Mouse (Mus musculus) testis, postnatal 14 days (tissue): Measurements from ENCODE around the gene Pithd1.
"Not testable (repeated sequence)": the region's sequence is repeated elsewhere in the genome, so short reads cannot be mapped to it uniquely, and the experiment has no call there.

Experiments used
- DNase-seq: peaks from one replicate; pipeline ENCODE4 v3.0.0; 2021; ENCODE audit warnings: low spot score

Gene Pithd1

GRCm38 (mm10) chr4:135986301-135986942, 642 bp downstream of the Pithd1 start:
- no peak for DNase-seq

GRCm38 (mm10) chr4:135985769-135986168, 1.3 kb downstream of the Pithd1 start:
- no peak for DNase-seq

GRCm38 (mm10) chr4:135985193-135985592, 1.9 kb downstream of the Pithd1 start:
- no peak for DNase-seq

GRCm38 (mm10) chr4:135984556-135984955, 2.5 kb downstream of the Pithd1 start:
- no peak for DNase-seq

DNA sequence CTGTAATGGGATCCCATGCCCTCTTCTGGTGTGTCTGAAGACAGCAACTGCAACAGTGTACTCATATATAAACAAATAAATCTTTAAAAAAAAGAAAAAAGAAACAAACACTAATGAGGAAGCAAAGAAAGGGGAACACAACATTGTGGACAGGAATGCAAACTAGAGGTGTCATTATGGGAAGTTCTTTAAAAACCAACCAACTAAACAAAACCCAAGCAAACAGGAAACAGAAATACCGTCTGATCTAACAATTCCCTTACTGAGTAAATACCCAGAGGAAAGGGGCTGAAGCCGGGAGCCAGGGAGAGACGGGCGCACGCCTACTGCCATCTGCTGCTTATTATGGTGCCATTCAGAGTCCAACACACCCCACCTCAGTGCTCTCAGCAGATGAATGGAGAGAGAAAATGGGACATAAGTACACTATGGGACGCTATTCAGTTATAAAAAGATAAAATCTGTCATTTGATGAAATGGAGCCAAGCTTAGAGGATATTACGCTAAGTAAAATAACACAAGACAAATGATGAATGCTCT, 5.5 kb downstream of the Pithd1 start:
- DNase-seq = no peak

- DNase-seq = not testable (repeated sequence)
Observed at GRCm38 (mm10) chr4:135980223-135980622, 6.8 kb downstream of the Pithd1 start.

GRCm38 (mm10) chr4:135976146-135976545, 10.9 kb downstream of the Pithd1 start:
- DNase-seq = no peak

GRCm38 (mm10) chr4:135972911-135973811, 13.9 kb downstream of the Pithd1 start:
- DNase-seq = no peak

DNA sequence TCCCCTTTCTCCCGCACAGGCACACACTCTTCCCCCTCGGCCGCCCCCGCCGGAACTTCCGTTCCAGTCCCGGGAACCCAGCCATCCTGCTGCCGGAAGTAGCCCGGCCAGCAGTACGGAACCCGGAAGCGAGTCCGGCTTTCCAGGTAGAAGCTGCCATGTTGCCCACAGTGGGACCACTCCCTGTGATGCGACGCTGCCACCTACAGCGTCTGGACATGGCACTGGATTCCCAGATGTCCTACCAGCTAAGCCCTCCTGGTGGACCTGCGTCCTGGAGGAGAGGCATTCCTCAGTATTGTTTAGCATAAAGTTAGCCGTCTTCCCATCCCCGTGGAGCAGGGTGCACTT, 14.5 kb downstream of the Pithd1 start, which contains the start of gene Lypla2:
TSS of gene Lypla2 (minus strand) at position 71 of the 351 bp plus-strand sequence.
- peak; percentile 81 for DNase-seq

GRCm38 (mm10) chr4:135971805-135972555, 15.1 kb downstream of the Pithd1 start:
- no peak for DNase-seq

- DNase-seq = no peak
Observed at GRCm38 (mm10) chr4:135970585-135970984, 16.5 kb downstream of the Pithd1 start.

DNA sequence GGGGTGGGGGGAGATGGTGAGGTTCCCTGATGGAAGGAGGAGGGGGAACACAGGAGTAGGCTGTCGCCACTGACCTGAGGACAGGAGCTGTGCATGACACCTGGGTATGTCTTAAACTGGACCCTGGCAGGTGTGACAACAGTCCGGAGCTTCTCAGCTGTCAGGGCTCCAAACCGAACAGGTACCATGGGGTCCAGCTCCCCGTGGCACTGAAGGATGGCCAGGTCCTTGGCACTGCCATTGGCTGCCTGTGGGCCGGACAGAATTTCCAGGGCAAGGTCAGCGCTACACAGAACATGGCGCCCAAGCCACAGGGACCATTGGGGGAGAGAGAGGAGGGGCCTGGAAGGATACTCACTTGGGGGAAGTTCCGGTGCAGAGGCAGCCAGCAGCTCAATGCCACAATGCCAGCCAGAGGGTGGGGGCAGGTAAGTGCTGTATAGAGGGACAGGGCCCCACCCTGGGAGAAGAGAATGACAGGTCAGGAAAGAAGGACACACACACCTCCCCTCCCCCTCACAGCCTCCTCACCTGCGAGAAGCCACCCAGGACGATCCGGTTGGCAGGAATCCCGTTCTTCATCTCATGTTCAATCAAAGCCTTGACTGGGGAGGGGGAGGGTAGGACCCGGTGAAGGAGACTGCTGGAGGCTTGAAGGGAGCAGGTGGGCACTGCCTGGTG, 17.9 kb downstream of the Pithd1 start:
- DNase-seq = no peak

GRCm38 (mm10) chr4:135968271-135968869, 18.7 kb downstream of the Pithd1 start:
- DNase-seq = no peak

DNA sequence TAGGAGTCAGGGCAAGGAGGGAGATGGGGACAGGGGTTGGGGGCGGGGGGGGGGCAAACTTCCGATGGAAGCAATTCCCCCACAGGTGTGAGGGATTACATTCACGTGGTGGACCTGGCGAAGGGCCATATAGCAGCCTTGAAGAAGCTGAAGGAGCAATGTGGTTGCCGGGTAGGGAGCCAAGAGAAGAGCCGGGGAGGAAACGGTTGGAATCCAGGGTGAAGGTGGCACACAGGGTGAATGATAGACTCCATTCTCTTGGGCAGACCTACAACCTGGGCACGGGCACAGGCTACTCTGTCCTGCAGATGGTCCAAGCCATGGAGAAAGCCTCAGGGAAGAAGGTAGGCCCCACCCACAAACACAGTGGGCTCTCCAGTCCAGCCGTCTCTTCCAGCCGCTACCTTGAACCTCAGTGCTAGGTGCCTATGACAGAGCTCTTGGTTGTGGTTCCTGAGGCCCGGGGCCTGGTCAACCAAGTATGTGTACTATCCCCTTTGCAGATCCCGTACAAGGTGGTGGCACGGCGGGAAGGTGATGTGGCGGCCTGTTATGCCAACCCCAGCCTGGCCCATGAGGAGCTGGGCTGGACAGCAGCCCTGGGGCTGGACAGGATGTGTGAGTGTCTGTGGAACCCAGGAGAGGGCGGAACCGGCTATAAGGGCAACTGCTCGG, 19.8 kb downstream of the Pithd1 start:
- no peak for DNase-seq

DNA sequence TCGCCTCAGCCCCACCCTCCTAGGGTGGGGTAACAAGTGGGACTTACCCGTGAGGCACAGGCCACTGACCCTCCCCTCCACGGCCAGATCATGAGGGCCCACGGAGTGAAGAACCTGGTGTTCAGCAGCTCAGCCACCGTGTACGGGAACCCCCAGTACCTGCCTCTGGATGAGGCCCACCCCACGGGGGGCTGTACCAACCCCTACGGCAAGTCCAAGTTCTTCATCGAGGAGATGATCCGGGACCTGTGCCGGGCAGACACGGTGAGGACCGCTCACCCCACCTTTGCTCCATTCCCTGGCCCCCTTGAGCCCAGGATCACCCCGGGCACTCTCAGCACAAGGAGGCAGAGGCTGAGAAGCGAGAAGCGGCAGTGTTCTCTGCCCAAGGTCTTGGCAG, 20.8 kb downstream of the Pithd1 start:
- DNase-seq = no peak

DNA sequence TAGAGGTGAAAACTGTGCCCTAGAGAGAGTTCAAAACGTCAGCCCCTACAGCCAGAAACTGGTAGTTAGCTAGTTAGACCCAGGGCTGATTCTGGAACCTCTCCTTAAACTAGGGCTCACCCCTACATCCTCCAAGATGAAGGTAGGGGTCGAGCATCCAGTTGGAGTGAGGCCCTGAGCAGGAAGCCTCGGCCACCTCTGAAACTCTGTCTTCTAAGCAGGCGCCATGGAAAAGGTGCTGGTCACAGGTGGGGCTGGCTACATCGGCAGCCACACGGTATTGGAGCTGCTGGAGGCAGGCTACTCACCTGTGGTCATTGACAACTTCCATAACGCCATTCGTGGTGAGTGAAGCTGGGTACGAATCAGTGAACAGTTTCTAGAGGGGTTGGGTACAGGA, 22.0 kb downstream of the Pithd1 start:
- no peak for DNase-seq

DNA sequence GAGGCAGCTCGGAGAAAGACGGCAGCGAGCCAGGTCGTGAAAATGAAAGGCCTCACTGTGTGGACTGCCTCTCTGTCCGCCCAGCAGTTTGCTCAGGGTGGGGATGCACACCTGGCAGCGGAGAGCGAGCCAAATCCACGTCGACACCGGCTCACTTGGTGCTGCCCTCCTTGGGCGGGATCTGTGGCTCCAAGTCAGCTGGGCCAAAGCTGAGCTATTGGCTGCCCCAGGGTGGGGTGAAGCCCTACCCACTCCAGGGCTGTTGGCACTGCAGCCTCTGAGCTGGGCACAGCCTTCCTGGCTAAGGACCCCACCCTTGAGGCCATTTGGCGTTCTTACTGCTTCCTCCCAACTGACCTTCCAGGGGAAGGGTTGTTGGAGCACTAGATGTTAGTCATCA, 22.6 kb downstream of the Pithd1 start:
- DNase-seq = peak; percentile 55

DNA sequence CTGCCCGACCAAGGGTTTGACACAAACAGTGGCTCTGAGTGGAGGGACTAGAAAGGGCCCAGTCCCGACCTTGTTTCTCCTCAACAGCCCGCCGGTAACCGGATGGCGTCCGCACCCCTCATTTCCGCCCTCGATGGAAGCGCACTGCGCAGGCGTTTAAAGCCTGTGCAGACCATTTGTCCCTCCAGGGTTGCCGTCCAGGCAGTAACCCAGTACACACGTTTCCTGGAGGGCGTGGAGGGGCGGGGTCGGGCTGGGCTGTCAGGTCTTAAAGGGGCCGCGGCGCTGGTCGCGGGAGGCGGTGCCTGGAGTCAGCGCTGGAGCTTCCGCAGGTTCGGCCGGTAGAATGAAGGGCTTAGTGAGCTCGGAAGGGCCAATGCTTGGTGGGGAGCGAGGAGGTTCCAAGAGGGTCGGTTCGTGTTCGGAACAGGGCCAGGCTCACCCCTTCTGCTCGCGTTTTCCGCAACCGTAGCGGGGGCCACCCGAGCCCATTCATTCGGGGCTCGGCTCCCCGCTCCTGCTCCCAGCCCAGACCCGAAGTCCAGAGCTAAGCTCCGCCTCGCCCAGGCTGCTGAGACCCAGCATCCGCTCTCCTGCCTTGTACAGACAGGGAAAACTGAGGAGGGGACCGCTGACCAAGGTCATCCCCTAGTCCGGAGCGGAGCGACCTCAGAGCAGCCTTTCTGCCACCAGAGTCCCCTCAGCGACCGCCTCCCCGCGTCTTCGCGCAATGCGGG, 23.4 kb downstream of the Pithd1 start, which contains the start of gene Gale:
TSS of gene Gale (plus strand) at position 271 of the 737 bp plus-strand sequence.
- DNase-seq = peak; percentile 95

- no peak for DNase-seq
Observed at GRCm38 (mm10) chr4:135962946-135963345, 24.1 kb downstream of the Pithd1 start.

DNA sequence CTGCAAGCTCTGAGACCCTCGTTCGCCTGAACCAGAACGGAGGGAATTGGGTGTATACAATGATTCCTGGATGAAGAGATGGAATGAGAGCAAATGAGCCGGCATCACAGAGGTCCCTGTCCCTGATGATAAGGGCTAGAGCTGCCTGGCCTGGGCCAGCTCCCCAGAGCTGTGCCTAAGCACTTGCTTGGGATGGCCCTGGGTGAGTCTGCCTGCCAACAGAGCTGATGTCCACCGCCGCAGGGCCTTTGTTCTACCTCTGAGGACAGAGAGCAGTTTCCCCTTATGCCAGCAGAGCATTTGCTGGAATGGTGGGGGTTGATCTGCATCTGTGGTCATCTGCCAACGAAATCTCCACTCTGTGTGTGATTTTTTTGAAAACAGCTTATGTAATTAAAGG, 24.9 kb downstream of the Pithd1 start:
- DNase-seq = no peak
